Mouse (Mus musculus) liver, embryonic 14.5 days (tissue): ENCODE data around the gene H2al3.

Source experiments
- CTCF ChIP-seq: IDR thresholded peaks from 2 replicates; pipeline ENCODE4 v1.5.1; 2016; ENCODE audit warnings: antibody characterized with exemption, low read depth, control low read depth
- EP300 ChIP-seq: IDR thresholded peaks from 2 replicates; pipeline ENCODE4 v1.6.1; 2016; ENCODE audit warnings: antibody characterized with exemption, low read depth

DNA sequence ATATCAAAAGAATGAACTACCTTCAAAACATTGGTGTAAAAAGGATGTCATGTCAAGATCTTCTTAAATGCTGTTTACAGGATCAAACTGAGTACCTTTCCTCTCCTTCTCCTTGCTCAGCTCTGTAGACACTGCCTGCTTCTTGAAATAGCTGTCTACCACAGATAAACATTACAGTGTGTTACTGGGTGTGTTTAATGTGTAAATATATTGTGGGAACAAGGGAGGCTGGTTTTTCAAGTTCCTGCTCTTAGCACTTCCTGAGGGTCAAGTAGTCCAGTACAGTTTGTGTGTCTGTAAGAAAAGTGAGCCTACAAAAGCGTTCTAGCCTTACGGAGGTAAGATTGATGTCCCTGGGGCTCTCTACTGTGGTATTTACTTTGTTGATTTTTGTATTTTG is 12.4 kb downstream of the H2al3 start:
- TF ChIP-seq CTCF (no peak), EP300 (no peak)
